Mouse (Mus musculus): ENCODE measurements at regions not wholly inside any gene's neighbourhood (a gene's known extent, or its start where the extent isn't known, plus 50 kb on each side); places are given as distances from the start of the nearest gene placed in this dataset.
"Not testable (repeated sequence)": the region's sequence is repeated elsewhere in the genome, so short reads cannot be mapped to it uniquely, and the experiment has no call there.

GRCm38 (mm10) chr10:104798816-104799393, 605.1 kb downstream of the Gm4340 start:
- WGBS: 70% methylated on average over 6 of the region's 6 CpGs
- Histone ChIP-seq H3K4me3 (replicated peaks) (no peak overlapping the region), H3K9me3 (no peaks in the 10 kb centered on the region), H3K27ac (no peak overlapping the region), H3K9ac (replicated peaks) (no peak overlapping the region), H3K27me3 (no peaks in the 10 kb centered on the region), H3K36me3 (no peaks in the 10 kb centered on the region), H3K4me1 (replicated peaks) (no peaks in the 10 kb centered on the region), H3K4me2 (no peak overlapping the region)
- no peak for ATAC-seq (ENCODE audit: insufficient number of reproducible peaks, insufficient read depth, low FRiP score, low TSS enrichment, low read depth)

- Histone ChIP-seq H3K4me1 (replicated peaks) (no peaks in the 10 kb centered on the region), H3K27me3 (no peaks in the 10 kb centered on the region), H3K4me2 (no peak overlapping the region), H3K9me3 (no peaks in the 10 kb centered on the region), H3K9ac (replicated peaks) (no peak overlapping the region), H3K36me3 (no peaks in the 10 kb centered on the region), H3K27ac (no peak overlapping the region), H3K4me3 (replicated peaks) (no peak overlapping the region)
- WGBS: 83% methylated on average over 1 of the region's 1 CpGs
- ATAC-seq (ENCODE audit: insufficient number of reproducible peaks, insufficient read depth, low FRiP score, low TSS enrichment, low read depth): no peak
Measured at GRCm38 (mm10) chr10:104804849-104805248, 611.0 kb downstream of the Gm4340 start.

GRCm38 (mm10) chr10:104818252-104818651, 624.4 kb downstream of the Gm4340 start:
- ATAC-seq (ENCODE audit: insufficient number of reproducible peaks, insufficient read depth, low FRiP score, low TSS enrichment, low read depth): no peak
- WGBS: 82% methylated on average over 4 of the region's 4 CpGs

GRCm38 (mm10) chr10:104851821-104852220, 658.0 kb downstream of the Gm4340 start:
- H3K9ac ChIP-seq (replicated peaks): no peak overlapping the region
- no peaks in the 10 kb centered on the region for H3K36me3 ChIP-seq
- H3K27ac ChIP-seq: no peak overlapping the region
- no peak overlapping the region for H3K4me2 ChIP-seq
- H3K27me3 ChIP-seq: no peaks in the 10 kb centered on the region
- H3K4me1 ChIP-seq (replicated peaks): 0 out of 2 replicates have a peak, but pooled peaks cover 6% of the 10 kb centered on the region
- H3K9me3 ChIP-seq: no peaks in the 10 kb centered on the region
- no peak for ATAC-seq (ENCODE audit: insufficient number of reproducible peaks, insufficient read depth, low FRiP score, low TSS enrichment, low read depth)
- no peak overlapping the region for H3K4me3 ChIP-seq (replicated peaks)
- WGBS: 91% methylated on average over 6 of the region's 6 CpGs

More at GRCm38 (mm10) chr10:104818252-104818651, 624.4 kb downstream of the Gm4340 start:
- H3K27me3 ChIP-seq: no peaks in the 10 kb centered on the region
- no peaks in the 10 kb centered on the region for H3K9me3 ChIP-seq
- no peak overlapping the region for H3K4me3 ChIP-seq (replicated peaks)
- no peaks in the 10 kb centered on the region for H3K36me3 ChIP-seq
- H3K4me1 ChIP-seq (replicated peaks): no peaks in the 10 kb centered on the region
- H3K9ac ChIP-seq (replicated peaks): no peak overlapping the region
- no peak overlapping the region for H3K4me2 ChIP-seq
- H3K27ac ChIP-seq: no peak overlapping the region

- no peaks in the 10 kb centered on the region for H3K9me3 ChIP-seq
- H3K27ac ChIP-seq: no peak overlapping the region
- H3K4me1 ChIP-seq (replicated peaks): 0 out of 2 replicates have a peak, but pooled peaks cover 6% of the 10 kb centered on the region
- no peak overlapping the region for H3K4me2 ChIP-seq
- WGBS: 7% methylated on average over 3 of the region's 3 CpGs
- H3K27me3 ChIP-seq: no peaks in the 10 kb centered on the region
- no peak overlapping the region for H3K9ac ChIP-seq (replicated peaks)
- H3K4me3 ChIP-seq (replicated peaks): no peak overlapping the region
- no peak for ATAC-seq (ENCODE audit: insufficient number of reproducible peaks, insufficient read depth, low FRiP score, low TSS enrichment, low read depth)
- H3K36me3 ChIP-seq: no peaks in the 10 kb centered on the region
Measured at GRCm38 (mm10) chr10:104853111-104853510, 659.3 kb downstream of the Gm4340 start.

GRCm38 (mm10) chr10:104878246-104878645, 684.4 kb downstream of the Gm4340 start:
- no peak for ATAC-seq (ENCODE audit: insufficient number of reproducible peaks, insufficient read depth, low FRiP score, low TSS enrichment, low read depth)
- no peak overlapping the region for H3K27ac ChIP-seq
- WGBS: 95% methylated on average over 3 of the region's 3 CpGs

GRCm38 (mm10) chr10:104914201-104914600, 660.0 kb downstream of the Tmtc2 start:
- H3K27ac ChIP-seq: no peak overlapping the region
- WGBS: 86% methylated on average over 1 of the region's 1 CpGs
- no peak overlapping the region for H3K4me2 ChIP-seq
- no peaks in the 10 kb centered on the region for H3K4me1 ChIP-seq (replicated peaks)
- H3K9ac ChIP-seq (replicated peaks): no peak overlapping the region
- H3K9me3 ChIP-seq: no peaks in the 10 kb centered on the region
- no peak for ATAC-seq (ENCODE audit: insufficient number of reproducible peaks, insufficient read depth, low FRiP score, low TSS enrichment, low read depth)
- no peaks in the 10 kb centered on the region for H3K27me3 ChIP-seq
- no peaks in the 10 kb centered on the region for H3K36me3 ChIP-seq
- H3K4me3 ChIP-seq (replicated peaks): no peak overlapping the region

More at GRCm38 (mm10) chr10:104878246-104878645, 684.4 kb downstream of the Gm4340 start:
- Histone ChIP-seq H3K4me2 (no peak overlapping the region), H3K4me1 (replicated peaks) (no peaks in the 10 kb centered on the region), H3K27me3 (no peaks in the 10 kb centered on the region), H3K36me3 (no peaks in the 10 kb centered on the region), H3K9me3 (0 out of 2 replicates have a peak, but pooled peaks cover 5% of the 10 kb centered on the region), H3K9ac (replicated peaks) (no peak overlapping the region), H3K4me3 (replicated peaks) (no peak overlapping the region)

GRCm38 (mm10) chr10:104915521-104915920, 658.7 kb downstream of the Tmtc2 start:
- H3K4me1 ChIP-seq (replicated peaks): no peaks in the 10 kb centered on the region
- H3K4me2 ChIP-seq: no peak overlapping the region
- no peak overlapping the region for H3K9ac ChIP-seq (replicated peaks)
- no peaks in the 10 kb centered on the region for H3K9me3 ChIP-seq
- H3K27me3 ChIP-seq: no peaks in the 10 kb centered on the region
- no peak overlapping the region for H3K4me3 ChIP-seq (replicated peaks)
- no peaks in the 10 kb centered on the region for H3K36me3 ChIP-seq
- ATAC-seq (ENCODE audit: insufficient number of reproducible peaks, insufficient read depth, low FRiP score, low TSS enrichment, low read depth): no peak
- no peak overlapping the region for H3K27ac ChIP-seq
- WGBS: 69% methylated on average over 1 of the region's 1 CpGs

GRCm38 (mm10) chr10:104936660-104937059, 637.6 kb downstream of the Tmtc2 start:
- H3K27me3 ChIP-seq: no peaks in the 10 kb centered on the region
- H3K4me1 ChIP-seq (replicated peaks): no peaks in the 10 kb centered on the region
- H3K9me3 ChIP-seq: no peaks in the 10 kb centered on the region
- no peaks in the 10 kb centered on the region for H3K36me3 ChIP-seq
- 61% methylated on average over 1 of the region's 1 CpGs for WGBS
- H3K27ac ChIP-seq: no peak overlapping the region
- no peak for ATAC-seq (ENCODE audit: insufficient number of reproducible peaks, insufficient read depth, low FRiP score, low TSS enrichment, low read depth)
- no peak overlapping the region for H3K4me2 ChIP-seq
- no peak overlapping the region for H3K4me3 ChIP-seq (replicated peaks)
- no peak overlapping the region for H3K9ac ChIP-seq (replicated peaks)

- Histone ChIP-seq H3K9ac (replicated peaks) (no peak overlapping the region), H3K4me1 (replicated peaks) (peaks cover 3% of the 10 kb centered on the region; the same call in 1 of the 2 replicates), H3K27me3 (no peaks in the 10 kb centered on the region), H3K4me3 (replicated peaks) (no peak overlapping the region), H3K36me3 (no peaks in the 10 kb centered on the region), H3K4me2 (no peak overlapping the region), H3K27ac (0 out of 2 replicates have a peak overlapping the region, but pooled peaks have one; percentile 29), H3K9me3 (no peaks in the 10 kb centered on the region)
- ATAC-seq (ENCODE audit: insufficient number of reproducible peaks, insufficient read depth, low FRiP score, low TSS enrichment, low read depth): peak; percentile 84
- 60% methylated on average over 5 of the region's 5 CpGs for WGBS
Measured at GRCm38 (mm10) chr10:104946372-104946771, 627.9 kb downstream of the Tmtc2 start.

GRCm38 (mm10) chr10:104948821-104949220, 625.4 kb downstream of the Tmtc2 start:
- H3K4me3 ChIP-seq (replicated peaks); H3K36me3 ChIP-seq; ATAC-seq (ENCODE audit: insufficient number of reproducible peaks, insufficient read depth, low FRiP score, low TSS enrichment, low read depth); H3K4me1 ChIP-seq (replicated peaks); H3K27ac ChIP-seq; H3K4me2 ChIP-seq; H3K9ac ChIP-seq (replicated peaks); H3K9me3 ChIP-seq; H3K27me3 ChIP-seq: not testable (repeated sequence)

GRCm38 (mm10) chr10:104968381-104968908, 605.8 kb downstream of the Tmtc2 start:
- no peak overlapping the region for H3K4me2 ChIP-seq
- no peaks in the 10 kb centered on the region for H3K9me3 ChIP-seq
- no peak overlapping the region for H3K27ac ChIP-seq
- no peaks in the 10 kb centered on the region for H3K36me3 ChIP-seq
- WGBS: 68% methylated on average over 6 of the region's 6 CpGs
- H3K9ac ChIP-seq (replicated peaks): no peak overlapping the region
- H3K4me1 ChIP-seq (replicated peaks): no peaks in the 10 kb centered on the region
- no peak for ATAC-seq (ENCODE audit: insufficient number of reproducible peaks, insufficient read depth, low FRiP score, low TSS enrichment, low read depth)
- no peak overlapping the region for H3K4me3 ChIP-seq (replicated peaks)
- no peaks in the 10 kb centered on the region for H3K27me3 ChIP-seq
